Comparison of ENCODE assay signal across 22 mouse cellular contexts in the genomic region with DNA sequence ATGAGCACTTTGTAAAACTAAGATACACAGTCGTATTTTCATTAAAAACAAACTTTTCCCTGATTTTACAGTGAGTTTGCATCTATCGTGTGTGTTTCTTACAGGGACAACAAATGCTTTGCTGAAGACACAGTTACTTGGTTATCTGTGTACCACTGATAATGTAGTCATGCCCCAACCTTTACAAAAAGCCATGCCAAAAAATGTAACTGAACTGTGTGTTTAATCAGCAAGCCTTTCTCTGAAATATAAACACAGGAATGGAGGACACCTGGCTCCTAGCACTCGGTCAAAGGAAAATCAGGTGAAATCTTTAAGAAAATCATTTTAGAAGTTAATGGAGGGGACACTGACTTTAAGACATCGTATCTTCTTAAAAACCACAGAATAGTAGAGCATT. TPM values are rescaled to one million over a fixed set of nuclear protein-coding genes. Genes with fewer than 3 reads are reported as not detected.
DNase-seq lines count a peak whose midpoint lies in the region; ATAC-seq and TF ChIP-seq lines count a peak whose summit lies in the region.
"Had no signal": no experiment of that assay in that cellular context is flagged by ENCODE, and none has a peak within 500 bp of the region (broad histone marks: within the 10 kb centered on the region; RNA-seq: fewer than 3 reads in every experiment).

No protein-coding gene starts in this region.

- H3K27me3 ChIP-seq in MEL (ENCODE audit: control insufficient read depth in 1 of 2, insufficient read depth in 2 of 2, low read length in 2 of 2), result no peaks in the 10 kb centered on the region; a peak in 1 of 4 replicates
- H3K27me3 ChIP-seq in myocyte (ENCODE audit: control insufficient read depth, insufficient read depth, insufficient read length), result no peaks in the 10 kb centered on the region
- no peaks in the 10 kb centered on the region for H3K27me3 ChIP-seq in intestine, embryonic 15.5 days (replicated peaks)
- H3K27me3 ChIP-seq: CH12.LX; embryonic facial prominence, embryonic 13.5 days; embryonic facial prominence, embryonic 15.5 days; forebrain, embryonic 12.5 days had no signal

- peak overlapping the region; percentile 66 for H3K4me2 ChIP-seq in myocyte (ENCODE audit: low read depth)
- no peak overlapping the region for H3K4me2 ChIP-seq in intestine, embryonic 15.5 days (replicated peaks)
- H3K4me2 ChIP-seq: embryonic facial prominence, embryonic 13.5 days; embryonic facial prominence, embryonic 15.5 days; forebrain, embryonic 12.5 days had no signal

- DNase-seq in cerebellum, adult 9-10 months, result peak; percentile 57
- no peak for DNase-seq in cerebellum, adult 11 months
- DNase-seq in MEL (ENCODE audit: low read depth, low spot score), result no peak
- DNase-seq in heart, adult 8-10 months (ENCODE audit: low spot score), result no peak
- DNase-seq: adrenal gland, adult 8-10 months; adrenal gland, postnatal 14 days; adrenal gland, postnatal 36 days; B cell, adult 2 months; embryo, embryonic 11 days had no signal

- H3K79me2 ChIP-seq in MEL (ENCODE audit: control insufficient read depth, insufficient read depth, low read length, poor library complexity), result no peaks in the 10 kb centered on the region
- H3K79me2 ChIP-seq in myocyte (ENCODE audit: control insufficient read depth, insufficient read depth), result no peaks in the 10 kb centered on the region

- H3K4me3 ChIP-seq in MEL (ENCODE audit: control insufficient read depth in 1 of 2, insufficient read depth in 1 of 2, low read depth in 2 of 2, low read length in 2 of 2) (no peak overlapping the region), myocyte (no peak overlapping the region)
- H3K4me3 ChIP-seq in intestine, embryonic 15.5 days (replicated peaks), result no peak overlapping the region
- H3K4me3 ChIP-seq: embryonic facial prominence, embryonic 13.5 days; embryonic facial prominence, embryonic 15.5 days; erythroblast, embryonic 14.5 days; forebrain, embryonic 10.5 days; forebrain, embryonic 12.5 days had no signal

- 83% methylated on average over 4 of the region's 4 CpGs for WGBS in intestine, embryonic 15.5 days

- peak; percentile 72 for ATAC-seq in megakaryocyte progenitor cell, adult 5-6 weeks (replicated peaks; ENCODE audit: poor library complexity)
- ATAC-seq in intestine, embryonic 15.5 days, result no peak
- ATAC-seq: CD4-positive, CD25-positive, alpha-beta regulatory T cell, adult 4 months; forebrain, embryonic 14.5 days; forebrain, embryonic 16.5 days had no signal

- TF ChIP-seq RAD21 in MEL (IDR thresholded peaks at IDR 0.05; ENCODE audit: low read depth, low read length), result no peak

- no peak overlapping the region for H3K27ac ChIP-seq in MEL (ENCODE audit: control insufficient read depth, low read depth, low read length)
- no peak overlapping the region for H3K27ac ChIP-seq in intestine, embryonic 15.5 days
- H3K27ac ChIP-seq: embryonic facial prominence, embryonic 13.5 days; embryonic facial prominence, embryonic 15.5 days; forebrain, embryonic 10.5 days; forebrain, embryonic 12.5 days had no signal

- no peaks in the 10 kb centered on the region for H3K9me3 ChIP-seq in MEL (replicated peaks; ENCODE audit: insufficient read depth, low read length)
- H3K9me3 ChIP-seq in intestine, embryonic 15.5 days, result no peaks in the 10 kb centered on the region
- H3K9me3 ChIP-seq: embryonic facial prominence, embryonic 13.5 days; embryonic facial prominence, embryonic 15.5 days; forebrain, embryonic 10.5 days; forebrain, embryonic 12.5 days had no signal

- H3K9ac ChIP-seq in MEL (ENCODE audit: control insufficient read depth, low read depth, low read length, poor library complexity, severe bottlenecking), result no peak overlapping the region
- no peak overlapping the region for H3K9ac ChIP-seq in intestine, embryonic 15.5 days
- H3K9ac ChIP-seq: embryonic facial prominence, embryonic 13.5 days; embryonic facial prominence, embryonic 15.5 days; forebrain, embryonic 12.5 days had no signal

- no peak for TF ChIP-seq CTCF in MEL (IDR thresholded peaks at IDR 0.05 in 2 of 3, conservative IDR thresholded peaks at IDR 0.05 in 1 of 3; ENCODE audit: control insufficient read depth in 1 of 3, insufficient read depth in 1 of 3, low read depth in 2 of 3, low read length in 3 of 3, poor library complexity in 1 of 3, severe bottlenecking in 1 of 3)

- no peaks in the 10 kb centered on the region; a peak in 1 of 4 replicates for H3K4me1 ChIP-seq in MEL (ENCODE audit: control insufficient read depth in 1 of 2, insufficient read depth in 2 of 2, low read length in 2 of 2)
- H3K4me1 ChIP-seq in intestine, embryonic 15.5 days (replicated peaks), result no peaks in the 10 kb centered on the region
- H3K4me1 ChIP-seq: embryonic facial prominence, embryonic 13.5 days; forebrain, embryonic 10.5 days; forebrain, embryonic 12.5 days had no signal

- TF ChIP-seq POLR2A in MEL (IDR thresholded peaks at IDR 0.05; ENCODE audit: control insufficient read depth in 1 of 2, insufficient read depth in 1 of 2, low read depth in 1 of 2, low read length in 2 of 2, poor library complexity in 1 of 2) (no peak), myocyte (IDR thresholded peaks at IDR 0.05; ENCODE audit: insufficient read length, low read depth) (no peak)

- no peak overlapping the region for H3ac ChIP-seq in myocyte (ENCODE audit: control insufficient read depth, insufficient read length)

- H3K36me3 ChIP-seq in MEL (ENCODE audit: control insufficient read depth in 1 of 2, insufficient read depth in 2 of 2, low read length in 2 of 2) (peaks cover 0 to 2% of the 10 kb centered on the region in 2 experiments; a peak in 1 of 4 replicates), myocyte (ENCODE audit: control insufficient read depth, insufficient read depth) (no peaks in the 10 kb centered on the region)
- H3K36me3 ChIP-seq in intestine, embryonic 15.5 days, result no peaks in the 10 kb centered on the region
- H3K36me3 ChIP-seq: embryonic facial prominence, embryonic 13.5 days; embryonic facial prominence, embryonic 15.5 days; forebrain, embryonic 10.5 days; forebrain, embryonic 12.5 days; G1E had no signal

- peak; percentile 41 to 57; a peak in 1 of 4 replicates for TF ChIP-seq EP300 in MEL (IDR thresholded peaks at IDR 0.05; ENCODE audit: low read depth in 1 of 2, low read length in 2 of 2)

TF ChIP-seq in MEL, 35 proteins besides CTCF, POLR2A, EP300 and RAD21 (continues in another document):
- TF ChIP-seq USF1 (IDR thresholded peaks at IDR 0.05; ENCODE audit: low read depth, low read length) (no peak), MYB (IDR thresholded peaks at IDR 0.05; ENCODE audit: low read depth, low read length) (no peak), BHLHE40 (IDR thresholded peaks at IDR 0.05; ENCODE audit: borderline replicate concordance, low read depth, low read length) (no peak), MYC (IDR thresholded peaks at IDR 0.05; ENCODE audit: low read depth, low read length) (no peak), MAFK (IDR thresholded peaks at IDR 0.05; ENCODE audit: borderline replicate concordance, low read depth, low read length) (no peak), MXI1 (IDR thresholded peaks at IDR 0.05; ENCODE audit: low read depth, low read length) (no peak), RCOR1 (IDR thresholded peaks at IDR 0.05; ENCODE audit: low read depth, low read length) (no peak), TCF12 (IDR thresholded peaks at IDR 0.05; ENCODE audit: low read depth, low read length) (peak; percentile 31; the same call in 1 of the 2 replicates), TAL1 (IDR thresholded peaks at IDR 0.05; ENCODE audit: low read length) (no peak), ETS1 (IDR thresholded peaks at IDR 0.05; ENCODE audit: low read depth, low read length) (0 out of 2 replicates have a peak, but pooled peaks have one; percentile 14), POLR2AphosphoS5 (IDR thresholded peaks at IDR 0.05; ENCODE audit: borderline replicate concordance, low read depth, low read length) (no peak), NRF1 (IDR thresholded peaks at IDR 0.05; ENCODE audit: insufficient read depth, low read depth, low read length, poor library complexity, severe bottlenecking) (no peak), CHD2 (IDR thresholded peaks at IDR 0.05; ENCODE audit: low read length) (no peak), GABPA (IDR thresholded peaks at IDR 0.05; ENCODE audit: low read depth, low read length) (no peak), ZKSCAN1 (IDR thresholded peaks at IDR 0.05; ENCODE audit: low read depth, low read length) (no peak)

TF ChIP-seq in myocyte, 11 proteins besides CTCF, POLR2A, EP300 and RAD21:
- TF ChIP-seq USF1 (IDR thresholded peaks at IDR 0.05; ENCODE audit: low read depth) (no peak), E2F4 (IDR thresholded peaks at IDR 0.05; ENCODE audit: insufficient read depth) (no peak), REST (IDR thresholded peaks at IDR 0.05; ENCODE audit: insufficient read depth, insufficient read length) (no peak), CEBPB (IDR thresholded peaks at IDR 0.05; ENCODE audit: insufficient read depth, poor library complexity, severe bottlenecking) (no peak), MYOG (IDR thresholded peaks at IDR 0.05; ENCODE audit: control insufficient read depth in 1 of 3, insufficient read depth in 1 of 3, insufficient read length in 2 of 3, low read depth in 2 of 3) (no peak), SRF (IDR thresholded peaks at IDR 0.05; ENCODE audit: control insufficient read depth, insufficient read length, low read depth) (no peak), POLR2AphosphoS2 (IDR thresholded peaks at IDR 0.05; ENCODE audit: insufficient read length, low read depth) (no peak), MAX (IDR thresholded peaks at IDR 0.05; ENCODE audit: low read depth) (no peak), TCF12 (IDR thresholded peaks at IDR 0.05; ENCODE audit: insufficient read depth, poor library complexity, severe bottlenecking) (no peak), TCF3 (IDR thresholded peaks at IDR 0.05; ENCODE audit: insufficient read length, low read depth) (no peak), MYOD1 (IDR thresholded peaks at IDR 0.05; ENCODE audit: control insufficient read depth in 1 of 3, insufficient read length in 2 of 3, low read depth in 2 of 3) (no peak)
TF ChIP-seq in myocyte: peak in this region for 0.

RNA-seq across cellular contexts. Expression of a gene that starts 43.8 kb away (rescaled TPM):
- total RNA-seq in MEL (2012; rRNA removed), result 4.7 and 7.4 TPM in 2 replicates
- polyA plus RNA-seq in MEL (2012; ENCODE audit: insufficient read depth in 1 of 2, insufficient read length in 2 of 2, low read depth in 1 of 2, low replicate concordance in 2 of 2, missing spikeins in 1 of 2), result 1 to 10 TPM in 1 of 2 experiments, not detected in 1; 8.8 TPM
- total RNA-seq in megakaryocyte progenitor cell, adult 5-6 weeks (2015), result 24.0 and 24.6 TPM in 2 replicates
- total RNA-seq in megakaryocyte progenitor cell, adult 5-6 weeks (2017), result 19.4 and 21.0 TPM in 2 replicates
- 21.0 TPM for polyA plus RNA-seq in myocyte (2012; fragmentation: generic; extraction: Trizol)
- 10 to 100 TPM; 22.9 to 34.4 (median 28.9) TPM for total RNA-seq in heart, adult 8-10 months (2022)
- polyA plus RNA-seq in intestine, embryonic 15.5 days (2015; fragmentation: Nextera tagmentation; extraction: Ambion mirVana), result 12.8 and 17.8 TPM in 2 replicates
- total RNA-seq: CH12.LX had no signal
